Mouse (Mus musculus): ENCODE data around the gene Fcrl5. TPM values are rescaled to one million over a fixed set of nuclear protein-coding genes. Genes with fewer than 3 reads are reported as not detected.
"Not testable (repeated sequence)": the region's sequence is repeated elsewhere in the genome, so short reads cannot be mapped to it uniquely, and the experiment has no call there.

Fcrl5 gene
- polyA plus RNA-seq, 1 experiment: not detected

- H3ac ChIP-seq (ENCODE audit: control insufficient read depth, insufficient read length, low read depth): no peak overlapping the region
Observed at GRCm38 (mm10) chr3:87443968-87444367, 8.4 kb downstream of the Fcrl5 start.

GRCm38 (mm10) chr3:87465454-87465853, 29.9 kb downstream of the Fcrl5 start:
- H3K79me3 ChIP-seq (ENCODE audit: low read depth): no peaks in the 10 kb centered on the region
- H3K27me3 ChIP-seq (ENCODE audit: control insufficient read depth, insufficient read depth, insufficient read length): no peaks in the 10 kb centered on the region
- no peak overlapping the region for H3K4me3 ChIP-seq (ENCODE audit: insufficient read depth, poor library complexity, severe bottlenecking)
- H3K36me3 ChIP-seq (ENCODE audit: control insufficient read depth, insufficient read depth): no peaks in the 10 kb centered on the region
- TF ChIP-seq MYOD1 (IDR thresholded peaks at IDR 0.05; ENCODE audit: control insufficient read depth, insufficient read length, low read depth): no peak
- no peak for TF ChIP-seq CTCF (IDR thresholded peaks at IDR 0.05; ENCODE audit: control insufficient read depth, insufficient read depth, insufficient read length)
- TF ChIP-seq CEBPB (IDR thresholded peaks at IDR 0.05; ENCODE audit: low read depth): no peak
- no peak for TF ChIP-seq FOSL1 (IDR thresholded peaks at IDR 0.05; ENCODE audit: insufficient read depth, low read length, poor library complexity, severe bottlenecking)
- no peak for TF ChIP-seq MAX (IDR thresholded peaks at IDR 0.05)
- no peak for TF ChIP-seq MYOG (IDR thresholded peaks at IDR 0.05; ENCODE audit: control insufficient read depth, extremely low read depth, insufficient read length)
- no peak for TF ChIP-seq USF1 (IDR thresholded peaks at IDR 0.05; ENCODE audit: low read depth)
- H3K79me2 ChIP-seq (ENCODE audit: control insufficient read depth, insufficient read depth): no peaks in the 10 kb centered on the region
- no peak overlapping the region for H3ac ChIP-seq (ENCODE audit: control insufficient read depth, insufficient read length, low read depth)

More at GRCm38 (mm10) chr3:87443968-87444367, 8.4 kb downstream of the Fcrl5 start:
- Histone ChIP-seq H3K36me3 (ENCODE audit: control insufficient read depth, insufficient read depth) (no peaks in the 10 kb centered on the region), H3K4me3 (ENCODE audit: insufficient read depth, poor library complexity, severe bottlenecking) (no peak overlapping the region), H3K27me3 (ENCODE audit: control insufficient read depth, insufficient read depth, insufficient read length) (no peaks in the 10 kb centered on the region), H3K79me2 (ENCODE audit: control insufficient read depth, insufficient read depth) (no peaks in the 10 kb centered on the region), H3K79me3 (ENCODE audit: low read depth) (no peaks in the 10 kb centered on the region)
- TF ChIP-seq MYOG (IDR thresholded peaks at IDR 0.05; ENCODE audit: control insufficient read depth, extremely low read depth, insufficient read length): no peak
- no peak for TF ChIP-seq MYOD1 (IDR thresholded peaks at IDR 0.05; ENCODE audit: control insufficient read depth, insufficient read length, low read depth)
- no peak for TF ChIP-seq USF1 (IDR thresholded peaks at IDR 0.05; ENCODE audit: low read depth)
- TF ChIP-seq FOSL1 (IDR thresholded peaks at IDR 0.05; ENCODE audit: insufficient read depth, low read length, poor library complexity, severe bottlenecking): no peak
- TF ChIP-seq CTCF (IDR thresholded peaks at IDR 0.05; ENCODE audit: control insufficient read depth, insufficient read depth, insufficient read length): no peak
- no peak for TF ChIP-seq CEBPB (IDR thresholded peaks at IDR 0.05; ENCODE audit: low read depth)
- TF ChIP-seq MAX (IDR thresholded peaks at IDR 0.05): no peak

GRCm38 (mm10) chr3:87467011-87467410, 31.4 kb downstream of the Fcrl5 start:
- H3ac ChIP-seq (ENCODE audit: control insufficient read depth, insufficient read length, low read depth): no peak overlapping the region
- H3K79me3 ChIP-seq (ENCODE audit: low read depth): no peaks in the 10 kb centered on the region
- TF ChIP-seq CEBPB (IDR thresholded peaks at IDR 0.05; ENCODE audit: low read depth) (no peak), MYOD1 (IDR thresholded peaks at IDR 0.05; ENCODE audit: control insufficient read depth, insufficient read length, low read depth) (no peak), CTCF (IDR thresholded peaks at IDR 0.05; ENCODE audit: control insufficient read depth, insufficient read depth, insufficient read length) (no peak), MAX (IDR thresholded peaks at IDR 0.05) (no peak), FOSL1 (IDR thresholded peaks at IDR 0.05; ENCODE audit: insufficient read depth, low read length, poor library complexity, severe bottlenecking) (no peak), USF1 (IDR thresholded peaks at IDR 0.05; ENCODE audit: low read depth) (no peak), MYOG (IDR thresholded peaks at IDR 0.05; ENCODE audit: control insufficient read depth, extremely low read depth, insufficient read length) (no peak)
- no peaks in the 10 kb centered on the region for H3K79me2 ChIP-seq (ENCODE audit: control insufficient read depth, insufficient read depth)
- H3K36me3 ChIP-seq (ENCODE audit: control insufficient read depth, insufficient read depth): no peaks in the 10 kb centered on the region
- H3K27me3 ChIP-seq (ENCODE audit: control insufficient read depth, insufficient read depth, insufficient read length): no peaks in the 10 kb centered on the region
- H3K4me3 ChIP-seq (ENCODE audit: insufficient read depth, poor library complexity, severe bottlenecking): no peak overlapping the region

GRCm38 (mm10) chr3:87467416-87467815, 31.8 kb downstream of the Fcrl5 start:
- Histone ChIP-seq H3K27me3 (ENCODE audit: control insufficient read depth, insufficient read depth, insufficient read length) (no peaks in the 10 kb centered on the region), H3K4me3 (ENCODE audit: insufficient read depth, poor library complexity, severe bottlenecking) (no peak overlapping the region), H3K79me2 (ENCODE audit: control insufficient read depth, insufficient read depth) (no peaks in the 10 kb centered on the region), H3ac (ENCODE audit: control insufficient read depth, insufficient read length, low read depth) (no peak overlapping the region), H3K79me3 (ENCODE audit: low read depth) (no peaks in the 10 kb centered on the region), H3K36me3 (ENCODE audit: control insufficient read depth, insufficient read depth) (no peaks in the 10 kb centered on the region)
- no peak for TF ChIP-seq CTCF (IDR thresholded peaks at IDR 0.05; ENCODE audit: control insufficient read depth, insufficient read depth, insufficient read length)
- TF ChIP-seq CEBPB (IDR thresholded peaks at IDR 0.05; ENCODE audit: low read depth): no peak
- no peak for TF ChIP-seq FOSL1 (IDR thresholded peaks at IDR 0.05; ENCODE audit: insufficient read depth, low read length, poor library complexity, severe bottlenecking)
- no peak for TF ChIP-seq MAX (IDR thresholded peaks at IDR 0.05)
- no peak for TF ChIP-seq USF1 (IDR thresholded peaks at IDR 0.05; ENCODE audit: low read depth)
- no peak for TF ChIP-seq MYOG (IDR thresholded peaks at IDR 0.05; ENCODE audit: control insufficient read depth, extremely low read depth, insufficient read length)

GRCm38 (mm10) chr3:87477948-87478347, 42.4 kb downstream of the Fcrl5 start:
- H3K79me2 ChIP-seq (ENCODE audit: control insufficient read depth, insufficient read depth); H3K79me3 ChIP-seq (ENCODE audit: low read depth); H3ac ChIP-seq (ENCODE audit: control insufficient read depth, insufficient read length, low read depth); H3K36me3 ChIP-seq (ENCODE audit: control insufficient read depth, insufficient read depth); H3K27me3 ChIP-seq (ENCODE audit: control insufficient read depth, insufficient read depth, insufficient read length); H3K4me3 ChIP-seq (ENCODE audit: insufficient read depth, poor library complexity, severe bottlenecking): not testable (repeated sequence)

- not testable (repeated sequence) for H3K4me3 ChIP-seq (ENCODE audit: insufficient read depth, poor library complexity, severe bottlenecking); H3K27me3 ChIP-seq (ENCODE audit: control insufficient read depth, insufficient read depth, insufficient read length); H3ac ChIP-seq (ENCODE audit: control insufficient read depth, insufficient read length, low read depth); H3K79me2 ChIP-seq (ENCODE audit: control insufficient read depth, insufficient read depth); H3K36me3 ChIP-seq (ENCODE audit: control insufficient read depth, insufficient read depth); H3K79me3 ChIP-seq (ENCODE audit: low read depth)
Observed at GRCm38 (mm10) chr3:87478596-87478995, 43.0 kb downstream of the Fcrl5 start.

GRCm38 (mm10) chr3:87479230-87479629, 43.7 kb downstream of the Fcrl5 start:
- not testable (repeated sequence) for H3K79me2 ChIP-seq (ENCODE audit: control insufficient read depth, insufficient read depth); H3K4me3 ChIP-seq (ENCODE audit: insufficient read depth, poor library complexity, severe bottlenecking); H3ac ChIP-seq (ENCODE audit: control insufficient read depth, insufficient read length, low read depth); H3K79me3 ChIP-seq (ENCODE audit: low read depth); H3K36me3 ChIP-seq (ENCODE audit: control insufficient read depth, insufficient read depth); H3K27me3 ChIP-seq (ENCODE audit: control insufficient read depth, insufficient read depth, insufficient read length)

Data from C2C12 (cell line).